Mouse (Mus musculus): ENCODE data around the gene 5330417C22Rik.

DNA sequence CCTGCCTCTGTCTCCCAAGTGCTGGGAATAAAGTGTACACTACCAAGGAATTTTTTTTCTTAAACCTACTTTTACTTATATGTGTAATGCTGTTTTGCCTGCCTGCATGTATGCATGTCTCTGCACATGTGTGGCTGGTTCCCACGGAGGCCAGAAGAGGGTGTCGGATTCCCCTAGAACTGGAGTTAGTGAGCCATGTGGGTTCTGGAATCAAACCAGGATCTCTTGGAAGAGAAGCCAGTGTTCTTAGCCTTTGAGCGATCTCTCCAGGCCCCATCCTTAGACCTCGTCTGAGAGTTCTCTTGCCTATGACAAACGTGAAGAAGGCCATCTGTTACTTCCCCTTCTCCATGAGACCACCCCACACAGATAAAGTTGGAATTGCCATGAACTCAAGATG, 60.8 kb downstream of the 5330417C22Rik start:
- TF ChIP-seq CTCF (IDR thresholded peaks at IDR 0.05; ENCODE audit: borderline replicate concordance, control insufficient read depth, extremely low read depth, insufficient read depth, low read length, poor library complexity) (no peak), POLR2A (IDR thresholded peaks at IDR 0.05; ENCODE audit: control insufficient read depth, extremely low read depth, insufficient read depth, low read length, poor library complexity) (no peak)
